Mouse (Mus musculus) kidney, embryonic 16.5 days (tissue): ENCODE data around the gene Zbtb16. TPM values are rescaled to one million over a fixed set of nuclear protein-coding genes. Genes with fewer than 3 reads are reported as not detected.
A peak's percentile ranks its signal among the peaks of the same experiment; 100 is the strongest.

ENCODE experiments used
- ATAC-seq: fragments of 200-750 bp; cut with Nextera tagmentation; 2 replicates; pipeline ENCODE4 v1.8.0; 2017; ENCODE audit warnings: moderate TSS enrichment; ENCODE audit not compliant: low FRiP score, low TSS enrichment
- H3K27ac ChIP-seq: fragments of 300-500 bp; sonication (generic); 2 replicates; pipeline ENCODE4 v1.5.1; 2014; ENCODE audit warnings: low read length
- H3K27me3 ChIP-seq: fragments of 300-500 bp; sonication (generic); 2 replicates; pipeline ENCODE4 v1.6.1; 2014; ENCODE audit warnings: low read length, control low read depth, mixed read lengths; ENCODE audit not compliant: insufficient read depth
- H3K36me3 ChIP-seq: fragments of 300-500 bp; sonication (generic); 2 replicates; pipeline ENCODE4 v1.6.1; 2014; ENCODE audit warnings: low read length, control low read depth, mixed read lengths; ENCODE audit not compliant: insufficient read depth
- H3K4me1 ChIP-seq: fragments of 300-500 bp; sonication (generic); 2 replicates; pipeline ENCODE4 v1.6.1; 2014; ENCODE audit warnings: low read length, control low read depth, mixed read lengths; ENCODE audit not compliant: insufficient read depth
- H3K4me2 ChIP-seq: fragments of 300-500 bp; sonication (generic); replicated peaks from 2 replicates; pipeline ENCODE4 v1.6.1; 2014; ENCODE audit warnings: low read depth, low read length
- H3K4me3 ChIP-seq: fragments of 300-500 bp; sonication (generic); 2 replicates; pipeline ENCODE4 v1.5.1; 2014; ENCODE audit warnings: mild to moderate bottlenecking, low read length
- H3K9ac ChIP-seq: fragments of 300-500 bp; sonication (generic); replicated peaks from 2 replicates; pipeline ENCODE4 v1.6.1; 2014; ENCODE audit warnings: low read length
- H3K9me3 ChIP-seq: fragments of 300-500 bp; sonication (generic); 2 replicates; pipeline ENCODE4 v1.6.1; 2016; ENCODE audit warnings: low read length, control low read depth
- WGBS: fragments of 180-500 bp; shearing (Covaris S2); extraction: QIAGEN DNeasy Blood & Tissue Kit; methylation state at CpG from one replicate; pipeline ENCODE4 v1.1.7; 2014; 5-methylcytosine and 5-hydroxymethylcytosine counted together
- polyA plus RNA-seq: library from polyadenylated mRNA; unstranded; fragments of >200 nt; fragmentation: Nextera tagmentation; extraction: Ambion mirVana; gene quantifications from 2 replicates; pipeline ENCODE4 v1.2.1, GENCODE M21; 2015

The Zbtb16 gene
- polyA plus RNA-seq, 1 experiment from 2014 or later: 1.8 TPM

- Histone ChIP-seq H3K9ac (no peak overlapping the region), H3K36me3 (no peaks in the 10 kb centered on the region), H3K4me2 (no peak overlapping the region), H3K4me3 (no peak overlapping the region), H3K4me1 (peaks cover 15% of the 10 kb centered on the region), H3K27me3 (peaks cover 8% of the 10 kb centered on the region), H3K27ac (no peak overlapping the region), H3K9me3 (no peaks in the 10 kb centered on the region)
- no peak for ATAC-seq
- WGBS: 85% methylated on average over 10 of the region's 11 CpGs
Measured at GRCm38 (mm10) chr9:48743338-48744285, 92.4 kb downstream of the Zbtb16 start.

- Histone ChIP-seq H3K27me3 (peaks cover 8% of the 10 kb centered on the region), H3K36me3 (no peaks in the 10 kb centered on the region), H3K27ac (no peak overlapping the region), H3K9me3 (no peaks in the 10 kb centered on the region), H3K4me1 (peaks cover 24% of the 10 kb centered on the region), H3K9ac (no peak overlapping the region), H3K4me3 (no peak overlapping the region), H3K4me2 (no peak overlapping the region)
- WGBS: 93% methylated on average over 7 of the region's 7 CpGs
- no peak for ATAC-seq
Measured at GRCm38 (mm10) chr9:48742150-48742549, 93.9 kb downstream of the Zbtb16 start.

- H3K9me3 ChIP-seq: no peaks in the 10 kb centered on the region
- ATAC-seq: no peak
- H3K36me3 ChIP-seq: no peaks in the 10 kb centered on the region
- H3K9ac ChIP-seq: no peak overlapping the region
- peaks cover 6% of the 10 kb centered on the region for H3K27me3 ChIP-seq
- H3K4me2 ChIP-seq: no peak overlapping the region
- H3K4me1 ChIP-seq: peaks cover 30% of the 10 kb centered on the region
- 92% methylated on average over 14 of the region's 14 CpGs for WGBS
- no peak overlapping the region for H3K27ac ChIP-seq
- H3K4me3 ChIP-seq: no peak overlapping the region
Measured at GRCm38 (mm10) chr9:48741433-48742077, 94.5 kb downstream of the Zbtb16 start.

DNA sequence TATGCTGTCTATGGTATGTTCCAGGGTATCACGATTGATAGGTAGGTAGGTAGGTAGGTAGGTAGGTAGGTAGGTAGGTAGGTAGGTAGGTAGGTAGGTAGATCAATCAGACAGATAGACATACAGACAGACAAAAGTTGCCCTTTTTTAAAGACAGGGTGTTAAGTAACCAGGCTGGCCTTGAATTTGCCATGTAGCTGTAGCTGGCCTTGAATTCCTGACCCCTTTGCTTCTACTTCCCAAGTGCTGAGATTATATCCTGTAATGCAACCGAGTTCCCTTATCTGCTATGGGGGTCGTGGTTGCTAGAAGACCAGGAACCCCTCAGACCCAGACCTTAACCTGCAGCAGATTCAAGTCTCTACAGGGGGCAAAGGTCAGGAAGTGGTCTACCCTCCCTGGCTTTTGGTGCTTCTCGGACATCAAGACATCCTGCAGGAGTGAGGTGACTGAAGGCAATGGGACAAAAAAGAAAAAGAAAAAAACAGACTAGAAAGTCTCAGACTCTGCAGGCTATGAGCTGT, 95.2 kb downstream of the Zbtb16 start:
- no peaks in the 10 kb centered on the region for H3K36me3 ChIP-seq
- H3K4me2 ChIP-seq: no peak overlapping the region
- no peaks in the 10 kb centered on the region for H3K9me3 ChIP-seq
- no peak overlapping the region for H3K4me3 ChIP-seq
- H3K9ac ChIP-seq: no peak overlapping the region
- H3K27me3 ChIP-seq: peaks cover 5% of the 10 kb centered on the region
- H3K27ac ChIP-seq: no peak overlapping the region
- WGBS: 54% methylated on average over 4 of the region's 4 CpGs
- ATAC-seq: no peak
- peaks cover 34% of the 10 kb centered on the region for H3K4me1 ChIP-seq

- H3K27me3 ChIP-seq: peaks cover 7% of the 10 kb centered on the region
- H3K9ac ChIP-seq: no peak overlapping the region
- no peaks in the 10 kb centered on the region for H3K36me3 ChIP-seq
- peak overlapping the region; percentile 67; the same call in 1 of the 2 replicates for H3K27ac ChIP-seq
- H3K4me2 ChIP-seq: peak overlapping the region; percentile 11; the same call in 1 of the 2 replicates
- peak; percentile 95 for ATAC-seq
- H3K9me3 ChIP-seq: no peaks in the 10 kb centered on the region
- H3K4me3 ChIP-seq: no peak overlapping the region
- peaks cover 38% of the 10 kb centered on the region for H3K4me1 ChIP-seq
- 18% methylated on average over 11 of the region's 11 CpGs for WGBS
Measured at GRCm38 (mm10) chr9:48740098-48740505, 95.9 kb downstream of the Zbtb16 start.

DNA sequence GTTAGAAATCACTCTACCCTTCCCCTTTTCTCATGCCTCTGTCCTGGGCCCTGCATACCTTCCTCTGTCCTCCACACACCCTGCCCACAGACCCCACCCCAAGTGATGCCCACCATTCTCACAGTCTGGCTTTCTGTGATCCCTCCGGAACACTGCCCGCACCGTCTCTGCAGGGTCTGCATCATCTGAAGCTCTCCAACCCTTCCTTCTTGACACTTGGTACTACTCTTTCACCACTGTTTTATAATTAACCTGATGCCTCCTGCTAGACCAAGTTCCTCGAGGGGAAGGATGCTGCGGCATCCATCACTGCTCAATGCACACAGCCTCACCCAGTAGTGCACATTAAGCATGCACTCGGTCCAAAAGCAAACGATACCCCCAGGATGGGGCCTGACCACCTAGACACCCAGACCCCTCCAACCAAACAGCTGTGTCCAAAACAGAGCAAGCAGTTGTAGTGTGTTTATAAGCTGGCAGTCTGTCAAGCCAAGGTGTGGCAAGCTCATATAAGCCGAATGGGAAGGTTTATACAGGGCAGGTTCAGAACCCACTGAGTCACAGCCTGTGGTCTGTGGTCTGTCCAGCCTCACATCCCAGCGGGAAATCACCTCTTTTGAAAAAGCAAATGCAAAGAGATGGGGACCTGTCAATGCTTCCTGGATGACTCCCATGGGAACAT, 97.1 kb downstream of the Zbtb16 start:
- peaks cover 43% of the 10 kb centered on the region for H3K4me1 ChIP-seq
- no peaks in the 10 kb centered on the region for H3K36me3 ChIP-seq
- H3K9me3 ChIP-seq: no peaks in the 10 kb centered on the region
- H3K4me3 ChIP-seq: no peak overlapping the region
- H3K9ac ChIP-seq: no peak overlapping the region
- no peak for ATAC-seq
- H3K27ac ChIP-seq: no peak overlapping the region
- WGBS: 79% methylated on average over 9 of the region's 9 CpGs
- H3K4me2 ChIP-seq: no peak overlapping the region
- H3K27me3 ChIP-seq: peaks cover 13% of the 10 kb centered on the region

- Histone ChIP-seq H3K9ac (no peak overlapping the region), H3K4me1 (peaks cover 53% of the 10 kb centered on the region), H3K27me3 (peaks cover 13% of the 10 kb centered on the region), H3K4me3 (no peak overlapping the region), H3K9me3 (no peaks in the 10 kb centered on the region), H3K4me2 (peak overlapping the region; percentile 38), H3K27ac (peak overlapping the region; percentile 67), H3K36me3 (no peaks in the 10 kb centered on the region)
- WGBS: 20% methylated on average over 2 of the region's 2 CpGs
- ATAC-seq: no peak
Measured at GRCm38 (mm10) chr9:48737911-48738310, 98.1 kb downstream of the Zbtb16 start.

DNA sequence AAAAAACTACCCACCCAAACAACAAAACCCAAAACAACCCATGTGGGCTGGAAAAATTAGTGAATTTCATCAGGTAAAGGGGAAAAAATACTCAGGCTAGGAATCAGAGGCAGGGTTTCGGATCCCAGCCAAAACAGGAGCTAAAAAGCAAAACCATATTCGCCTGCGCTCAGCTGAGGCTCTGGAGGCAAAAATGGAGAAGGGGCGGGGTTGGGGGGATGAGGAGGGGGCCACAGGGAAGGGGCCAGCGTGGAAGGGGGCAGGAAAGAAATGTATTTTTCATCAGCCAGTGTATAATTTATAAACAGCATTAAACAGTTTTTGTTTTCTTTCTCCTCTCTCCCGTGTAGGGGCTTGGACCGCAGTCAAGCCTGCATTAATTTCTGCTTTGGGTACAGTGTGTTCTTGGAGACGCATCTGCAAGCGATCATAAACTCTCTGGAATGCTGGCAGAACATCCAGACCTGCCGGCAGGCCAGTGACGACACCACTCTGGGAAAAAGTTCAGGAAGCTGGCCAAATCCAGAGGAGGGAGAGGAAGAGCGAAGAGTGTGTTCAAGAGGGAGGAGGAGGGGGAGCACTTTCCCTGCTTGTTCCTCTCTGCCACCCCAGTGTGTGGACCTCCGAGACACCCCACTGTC, 98.7 kb downstream of the Zbtb16 start:
- no peaks in the 10 kb centered on the region for H3K36me3 ChIP-seq
- peak; percentile 76 for ATAC-seq
- H3K27me3 ChIP-seq: peaks cover 10% of the 10 kb centered on the region; the same call in 1 of the 2 replicates
- H3K27ac ChIP-seq: peak overlapping the region; percentile 67
- peaks cover 54% of the 10 kb centered on the region for H3K4me1 ChIP-seq
- H3K4me3 ChIP-seq: no peak overlapping the region
- 20% methylated on average over 13 of the region's 13 CpGs for WGBS
- no peak overlapping the region for H3K9ac ChIP-seq
- H3K9me3 ChIP-seq: no peaks in the 10 kb centered on the region
- peak overlapping the region; percentile 38 for H3K4me2 ChIP-seq
